Mouse (Mus musculus): ENCODE measurements at regions not wholly inside any gene's neighbourhood (a gene's known extent, or its start where the extent isn't known, plus 50 kb on each side); places are given as distances from the start of the nearest gene placed in this dataset.

DNA sequence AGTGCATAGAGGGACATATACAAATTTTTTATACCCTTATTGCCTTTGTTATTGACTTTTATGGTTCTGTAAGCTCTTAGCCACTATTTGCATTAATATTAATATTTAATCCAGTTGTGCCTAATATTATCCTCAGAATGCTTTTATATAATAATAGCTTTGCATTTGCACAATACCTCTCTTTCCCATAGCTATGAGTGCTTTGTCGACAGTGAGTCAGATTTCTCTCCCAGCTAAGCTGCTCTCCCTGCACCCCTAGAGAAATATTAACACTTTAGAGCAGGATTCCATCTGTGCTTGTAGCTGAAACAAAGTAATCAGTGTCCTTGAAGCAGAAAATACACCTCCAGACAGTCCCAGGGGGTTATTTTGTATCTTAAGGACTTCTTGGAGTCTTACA is 288.6 kb upstream of the Arglu1 start:
- H3K36me3 ChIP-seq (ENCODE audit: control insufficient read depth, insufficient read depth) = no peaks in the 10 kb centered on the region
- WGBS = 19% methylated on average over 1 of the region's 1 CpGs

DNA sequence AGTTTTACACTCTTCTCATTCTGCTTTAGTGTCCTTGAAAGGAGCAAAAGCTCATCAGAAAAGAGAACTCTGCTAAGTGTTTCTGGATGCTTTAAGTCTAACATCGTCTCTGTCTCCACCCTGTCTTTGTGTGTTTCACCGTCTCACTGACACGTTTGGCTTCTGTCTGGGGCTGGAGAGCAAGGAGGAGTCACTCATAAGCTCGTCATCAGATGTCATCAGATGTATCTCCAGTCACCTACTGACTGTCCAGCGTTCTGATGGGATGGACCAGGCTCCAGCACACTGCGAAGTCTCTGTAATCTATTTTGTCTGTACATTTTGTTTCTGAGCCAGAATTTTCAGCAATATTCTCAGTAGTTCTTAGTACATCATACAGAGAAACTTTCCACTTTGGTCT is 283.4 kb upstream of the Arglu1 start:
- Histone ChIP-seq H3K4me2 (replicated peaks; ENCODE audit: low read depth) (no peak overlapping the region), H3K9me3 (ENCODE audit: control insufficient read depth) (no peaks in the 10 kb centered on the region), H3K36me3 (ENCODE audit: control insufficient read depth, insufficient read depth) (no peaks in the 10 kb centered on the region), H3K27me3 (replicated peaks; ENCODE audit: control insufficient read depth, insufficient read depth, low read length) (no peaks in the 10 kb centered on the region), H3K4me1 (replicated peaks; ENCODE audit: control insufficient read depth, insufficient read depth, low read length) (no peaks in the 10 kb centered on the region), H3K4me3 (ENCODE audit: low read depth, low read length) (no peak overlapping the region), H3K27ac (ENCODE audit: low read depth, low read length) (no peak overlapping the region), H3K9ac (ENCODE audit: low read depth, low read length) (no peak overlapping the region)
- WGBS = 67% methylated on average over 6 of the region's 6 CpGs
- no peak for ATAC-seq
- no peak for TF ChIP-seq CTCF (IDR thresholded peaks at IDR 0.05; ENCODE audit: low read depth)

More for the DNA sequence above, 288.6 kb upstream of the Arglu1 start:
- no peak overlapping the region for H3K9ac ChIP-seq (ENCODE audit: low read depth, low read length)
- no peaks in the 10 kb centered on the region for H3K4me1 ChIP-seq (replicated peaks; ENCODE audit: control insufficient read depth, insufficient read depth, low read length)
- no peaks in the 10 kb centered on the region for H3K9me3 ChIP-seq (ENCODE audit: control insufficient read depth)
- no peak overlapping the region for H3K4me2 ChIP-seq (replicated peaks; ENCODE audit: low read depth)
- H3K4me3 ChIP-seq (ENCODE audit: low read depth, low read length) = no peak overlapping the region
- no peaks in the 10 kb centered on the region for H3K27me3 ChIP-seq (replicated peaks; ENCODE audit: control insufficient read depth, insufficient read depth, low read length)
- no peak for TF ChIP-seq CTCF (IDR thresholded peaks at IDR 0.05; ENCODE audit: low read depth)
- no peak overlapping the region for H3K27ac ChIP-seq (ENCODE audit: low read depth, low read length)
- ATAC-seq = no peak

- Histone ChIP-seq H3K4me3 (ENCODE audit: low read depth, low read length) (no peak overlapping the region), H3K27ac (ENCODE audit: low read depth, low read length) (no peak overlapping the region), H3K9me3 (ENCODE audit: control insufficient read depth) (no peaks in the 10 kb centered on the region), H3K27me3 (replicated peaks; ENCODE audit: control insufficient read depth, insufficient read depth, low read length) (no peaks in the 10 kb centered on the region), H3K4me1 (replicated peaks; ENCODE audit: control insufficient read depth, insufficient read depth, low read length) (no peaks in the 10 kb centered on the region), H3K36me3 (ENCODE audit: control insufficient read depth, insufficient read depth) (no peaks in the 10 kb centered on the region), H3K9ac (ENCODE audit: low read depth, low read length) (no peak overlapping the region), H3K4me2 (replicated peaks; ENCODE audit: low read depth) (no peak overlapping the region)
- ATAC-seq = no peak
- TF ChIP-seq CTCF (IDR thresholded peaks at IDR 0.05; ENCODE audit: low read depth) = no peak
- 67% methylated on average over 6 of the region's 6 CpGs for WGBS
Measured at GRCm38 (mm10) chr8:8973334-8973733, 283.0 kb upstream of the Arglu1 start.

DNA sequence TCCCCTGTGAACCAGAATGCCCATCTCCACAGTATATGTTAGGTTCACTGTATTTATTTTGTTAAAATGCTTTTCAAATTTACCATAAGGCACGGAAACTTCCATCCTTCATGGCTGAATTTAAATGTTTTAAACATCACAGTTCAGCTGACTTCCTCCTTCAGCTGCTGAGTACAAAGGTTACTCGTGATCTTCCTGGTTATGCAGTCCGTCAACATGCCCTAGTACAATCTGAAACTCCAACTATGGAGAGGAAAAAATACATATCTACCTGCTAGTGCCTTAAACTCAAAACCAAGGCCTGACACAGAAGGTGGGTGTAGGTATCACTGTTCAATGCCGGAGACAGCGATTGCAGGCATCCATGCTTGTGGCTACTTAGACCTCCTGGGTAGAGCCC is 280.5 kb upstream of the Arglu1 start:
- 56% methylated on average over 5 of the region's 5 CpGs for WGBS
- H3K9me3 ChIP-seq (ENCODE audit: control insufficient read depth) = no peaks in the 10 kb centered on the region

GRCm38 (mm10) chr8:8970346-8970745 is 280.0 kb upstream of the Arglu1 start:
- TF ChIP-seq CTCF (IDR thresholded peaks at IDR 0.05; ENCODE audit: low read depth) = no peak
- 84% methylated on average over 5 of the region's 5 CpGs for WGBS
- Histone ChIP-seq H3K27ac (ENCODE audit: low read depth, low read length) (no peak overlapping the region), H3K36me3 (ENCODE audit: control insufficient read depth, insufficient read depth) (no peaks in the 10 kb centered on the region), H3K4me1 (replicated peaks; ENCODE audit: control insufficient read depth, insufficient read depth, low read length) (no peaks in the 10 kb centered on the region), H3K27me3 (replicated peaks; ENCODE audit: control insufficient read depth, insufficient read depth, low read length) (no peaks in the 10 kb centered on the region), H3K4me3 (ENCODE audit: low read depth, low read length) (no peak overlapping the region), H3K9me3 (ENCODE audit: control insufficient read depth) (no peaks in the 10 kb centered on the region), H3K9ac (ENCODE audit: low read depth, low read length) (no peak overlapping the region), H3K4me2 (replicated peaks; ENCODE audit: low read depth) (no peak overlapping the region)
- ATAC-seq = no peak

More for the DNA sequence above, 280.5 kb upstream of the Arglu1 start:
- H3K4me2 ChIP-seq (replicated peaks; ENCODE audit: low read depth) = no peak overlapping the region
- TF ChIP-seq CTCF (IDR thresholded peaks at IDR 0.05; ENCODE audit: low read depth) = no peak
- H3K9ac ChIP-seq (ENCODE audit: low read depth, low read length) = no peak overlapping the region
- H3K4me3 ChIP-seq (ENCODE audit: low read depth, low read length) = no peak overlapping the region
- no peaks in the 10 kb centered on the region for H3K36me3 ChIP-seq (ENCODE audit: control insufficient read depth, insufficient read depth)
- no peaks in the 10 kb centered on the region for H3K27me3 ChIP-seq (replicated peaks; ENCODE audit: control insufficient read depth, insufficient read depth, low read length)
- ATAC-seq = no peak
- H3K4me1 ChIP-seq (replicated peaks; ENCODE audit: control insufficient read depth, insufficient read depth, low read length) = no peaks in the 10 kb centered on the region
- no peak overlapping the region for H3K27ac ChIP-seq (ENCODE audit: low read depth, low read length)

- Histone ChIP-seq H3K36me3 (ENCODE audit: control insufficient read depth, insufficient read depth) (no peaks in the 10 kb centered on the region), H3K9me3 (ENCODE audit: control insufficient read depth) (no peaks in the 10 kb centered on the region), H3K4me1 (replicated peaks; ENCODE audit: control insufficient read depth, insufficient read depth, low read length) (no peaks in the 10 kb centered on the region), H3K4me2 (replicated peaks; ENCODE audit: low read depth) (no peak overlapping the region), H3K4me3 (ENCODE audit: low read depth, low read length) (no peak overlapping the region), H3K9ac (ENCODE audit: low read depth, low read length) (no peak overlapping the region), H3K27ac (ENCODE audit: low read depth, low read length) (no peak overlapping the region), H3K27me3 (replicated peaks; ENCODE audit: control insufficient read depth, insufficient read depth, low read length) (no peaks in the 10 kb centered on the region)
- no peak for TF ChIP-seq CTCF (IDR thresholded peaks at IDR 0.05; ENCODE audit: low read depth)
- WGBS = 92% methylated on average over 21 of the region's 21 CpGs
- no peak for ATAC-seq
Measured at GRCm38 (mm10) chr8:8969112-8969950, 279.0 kb upstream of the Arglu1 start.
